Mouse (Mus musculus) mouse trophoblast stem cell (cell line): ENCODE data around the gene Gfi1b.

Experiments used
- in situ Hi-C, 2 experiments: fragments of 300-500 bp; cut with MseI, MboI; formaldehyde crosslinking; loops; 2 replicates in 1 of 2; 3 replicates in 1 of 2; pipeline ENCODE4 v1.15.1; 2025

Gene Gfi1b

DNA sequence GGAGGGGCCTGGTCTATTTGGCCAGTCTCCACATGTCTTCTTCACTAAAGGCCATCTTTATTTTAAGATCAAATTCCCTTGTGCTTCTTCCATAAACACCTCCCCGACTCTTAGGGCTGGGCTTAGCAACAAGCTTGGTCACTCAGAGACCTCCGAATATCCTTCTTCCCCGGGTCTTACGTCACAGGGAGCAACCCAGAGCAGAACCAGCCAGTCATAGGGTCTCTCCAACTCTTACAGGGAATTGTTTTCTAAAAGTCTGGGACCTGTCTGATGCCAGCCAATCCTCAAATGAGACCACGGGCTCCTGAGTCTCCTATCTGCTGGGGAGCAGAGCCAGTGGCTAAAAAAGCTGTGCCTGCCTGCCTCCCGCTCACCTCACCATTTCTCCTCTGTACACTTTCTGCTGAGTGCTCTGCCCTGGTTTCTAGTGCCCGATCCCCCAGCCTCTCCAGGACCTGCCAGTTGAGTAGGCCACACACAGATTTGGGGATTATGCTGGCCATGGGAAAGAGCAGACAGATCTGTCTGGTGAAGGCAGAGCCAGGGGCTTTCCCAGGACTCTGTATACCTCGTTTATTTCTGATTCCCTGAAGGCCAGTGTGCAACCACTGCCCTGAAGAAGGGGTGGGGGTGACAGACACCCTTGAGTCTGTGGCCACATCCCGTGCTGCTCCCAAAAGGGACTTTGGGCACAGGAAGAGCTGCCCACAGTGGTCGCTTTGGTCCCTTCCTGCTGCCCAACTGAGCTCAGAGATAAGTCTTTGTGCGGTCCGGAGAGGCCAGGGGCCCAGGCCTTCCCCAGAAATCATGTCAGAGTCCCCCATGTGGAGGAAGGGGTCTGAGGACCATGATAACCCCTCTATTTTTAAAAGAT is 22.9 kb downstream of the Gfi1b start:
- in situ Hi-C loops = no loop called here

DNA sequence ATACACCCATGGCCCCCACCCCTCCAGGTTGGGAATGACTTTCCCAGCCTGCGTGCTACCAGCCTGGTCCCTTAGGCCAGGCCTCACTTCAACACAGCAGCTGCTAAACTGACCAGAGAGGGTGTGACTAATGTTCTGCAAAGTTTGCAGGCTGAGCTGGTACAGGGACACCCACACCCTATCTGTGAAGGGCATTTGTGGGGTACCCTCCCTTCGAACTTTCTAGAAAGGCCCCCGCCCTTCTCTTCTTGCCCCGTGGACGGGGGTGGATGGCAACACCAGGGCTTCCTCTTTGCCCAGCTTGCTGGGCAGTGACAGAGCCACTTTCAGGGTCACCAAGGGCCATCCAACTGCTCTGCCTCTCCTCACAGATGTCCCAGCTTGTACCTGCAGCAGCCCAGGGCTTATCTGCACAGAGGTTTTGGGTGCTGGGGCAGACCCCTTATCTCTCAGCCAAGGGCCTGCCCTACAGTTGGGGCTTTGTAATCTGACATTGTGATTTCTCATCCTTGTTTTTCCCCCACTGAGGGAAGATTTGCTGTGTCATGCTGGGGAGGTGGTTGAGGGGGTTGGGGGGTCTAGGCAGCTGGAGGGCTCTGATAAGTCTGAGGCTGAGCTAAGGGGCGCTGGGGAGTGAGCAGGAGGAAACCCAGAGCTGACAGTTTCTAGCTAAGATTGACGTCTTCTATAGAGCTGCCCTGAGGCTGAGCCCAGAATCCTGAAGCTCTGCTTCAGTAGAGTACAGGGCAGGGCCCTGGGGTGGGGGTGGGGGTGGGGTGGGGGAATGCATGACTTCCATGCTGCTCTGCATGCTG is 23.8 kb downstream of the Gfi1b start:
- in situ Hi-C loops = no loop called here

DNA sequence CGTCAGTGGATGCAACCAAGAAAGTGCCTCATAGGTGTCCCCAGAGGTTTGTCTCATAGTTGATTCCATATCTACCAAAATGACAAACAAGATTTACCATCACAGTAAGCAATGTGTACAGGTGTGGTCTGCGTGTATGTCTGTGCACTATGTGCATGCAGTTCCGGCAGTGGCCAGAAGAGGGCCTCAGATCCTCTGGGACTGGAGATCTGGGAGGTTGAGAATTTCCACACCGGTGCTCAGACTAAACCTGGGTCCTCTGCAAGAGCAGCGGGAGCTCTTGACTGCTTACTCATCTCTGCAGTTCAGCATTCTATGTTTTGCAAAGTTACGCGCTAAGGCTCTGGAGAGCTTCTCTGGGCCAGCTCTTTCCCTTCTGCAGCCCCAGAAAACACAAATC is 24.8 kb downstream of the Gfi1b start:
- in situ Hi-C loops = no loop called here

DNA sequence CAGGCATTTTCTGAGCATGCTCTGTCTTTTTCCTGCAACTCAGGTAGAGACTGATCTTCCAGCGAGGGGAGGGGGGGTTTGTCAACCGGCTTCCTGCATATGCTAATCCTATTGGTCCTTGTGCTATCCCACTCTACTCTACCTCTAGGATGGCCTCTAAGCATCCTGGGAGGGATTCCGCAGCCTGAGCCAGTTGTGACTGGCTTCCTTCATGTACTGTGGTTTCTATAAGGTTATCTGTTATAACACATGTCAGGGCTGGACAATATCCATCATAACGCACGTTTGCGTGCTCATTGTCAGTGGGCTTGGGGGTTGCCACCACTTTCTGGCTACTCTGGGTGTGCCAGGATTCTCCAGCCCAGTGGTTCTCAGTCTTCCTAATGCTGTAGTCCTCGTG is 25.8 kb downstream of the Gfi1b start:
- in situ Hi-C loops = no loop called here

DNA sequence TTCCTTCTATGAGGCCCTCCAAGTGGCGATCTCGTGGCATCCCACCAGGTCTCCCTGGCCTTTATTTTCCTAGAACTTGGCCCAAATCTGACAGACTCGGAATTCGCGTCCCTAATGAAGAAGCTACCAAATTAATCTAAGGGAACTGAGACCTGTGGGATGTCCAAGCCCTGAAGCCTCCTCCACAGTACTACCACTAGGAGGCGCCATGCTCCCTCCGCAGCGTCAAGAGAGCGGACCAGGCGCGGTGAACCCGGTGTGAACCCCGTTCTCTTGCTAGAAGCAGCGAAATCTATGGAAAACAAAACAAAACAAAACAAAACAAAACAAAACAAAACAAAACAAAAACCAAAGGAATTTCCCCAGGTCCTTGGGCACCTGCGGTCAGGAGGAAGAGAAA is 29.0 kb downstream of the Gfi1b start:
- in situ Hi-C loops = loop anchor here in 1 of 2 experiments (5.0 kb wide), 1 partner anchor 34 kb away; no protein-coding TSS in a partner anchor

- in situ Hi-C loops = loop anchor here in 1 of 2 experiments (5.0 kb wide), 1 partner anchor 36 kb away; no protein-coding TSS in a partner anchor
Measured at GRCm38 (mm10) chr2:28591479-28591878, 30.3 kb downstream of the Gfi1b start.

DNA sequence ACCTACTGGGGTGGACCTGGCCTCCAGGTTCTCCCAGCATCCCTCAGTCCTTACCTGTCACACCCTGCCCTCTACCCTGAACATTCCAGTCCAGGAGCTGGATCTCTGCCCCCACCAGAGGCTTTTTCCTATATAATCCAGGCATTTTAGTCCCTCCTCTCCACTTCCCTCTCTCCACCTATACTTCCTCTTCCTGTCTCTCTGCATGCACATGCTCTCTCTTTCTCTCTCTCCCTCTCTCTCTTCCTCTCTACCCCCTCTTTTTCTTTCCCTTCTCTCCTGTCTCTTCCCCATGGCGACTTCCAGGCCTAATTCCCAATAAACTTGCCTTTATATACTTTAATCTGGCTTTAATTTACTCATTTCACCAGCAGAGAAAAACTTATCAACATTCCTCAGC is 33.2 kb downstream of the Gfi1b start:
- in situ Hi-C loops = no loop called here

DNA sequence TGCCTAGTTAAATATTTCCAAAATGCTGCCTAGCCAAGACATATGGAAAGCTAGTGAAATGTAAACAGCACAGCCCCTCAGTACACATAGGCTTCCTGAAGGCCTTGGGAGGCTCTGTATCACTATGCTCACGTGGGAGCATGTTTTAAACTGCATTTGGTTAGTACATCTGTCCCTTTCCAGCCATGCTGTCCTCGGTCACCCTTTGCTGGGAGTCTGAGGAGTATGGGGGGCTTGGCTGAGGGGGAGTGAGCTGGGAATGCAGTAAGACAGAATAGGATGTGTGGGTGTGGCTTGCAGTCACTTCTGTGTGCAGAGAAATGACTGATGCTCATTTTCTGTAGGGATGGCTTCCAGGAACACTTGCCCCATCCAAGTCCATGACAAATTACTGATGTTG is 36.1 kb downstream of the Gfi1b start:
- in situ Hi-C loops = no loop called here

GRCm38 (mm10) chr2:28585043-28585571 is 36.7 kb downstream of the Gfi1b start:
- in situ Hi-C loops = no loop called here

GRCm38 (mm10) chr2:28583651-28584050 is 38.1 kb downstream of the Gfi1b start, which contains the start of gene Gtf3c5:
TSS of gene Gtf3c5 (minus strand) at chr2:28583751.
- in situ Hi-C loops = no loop called here

DNA sequence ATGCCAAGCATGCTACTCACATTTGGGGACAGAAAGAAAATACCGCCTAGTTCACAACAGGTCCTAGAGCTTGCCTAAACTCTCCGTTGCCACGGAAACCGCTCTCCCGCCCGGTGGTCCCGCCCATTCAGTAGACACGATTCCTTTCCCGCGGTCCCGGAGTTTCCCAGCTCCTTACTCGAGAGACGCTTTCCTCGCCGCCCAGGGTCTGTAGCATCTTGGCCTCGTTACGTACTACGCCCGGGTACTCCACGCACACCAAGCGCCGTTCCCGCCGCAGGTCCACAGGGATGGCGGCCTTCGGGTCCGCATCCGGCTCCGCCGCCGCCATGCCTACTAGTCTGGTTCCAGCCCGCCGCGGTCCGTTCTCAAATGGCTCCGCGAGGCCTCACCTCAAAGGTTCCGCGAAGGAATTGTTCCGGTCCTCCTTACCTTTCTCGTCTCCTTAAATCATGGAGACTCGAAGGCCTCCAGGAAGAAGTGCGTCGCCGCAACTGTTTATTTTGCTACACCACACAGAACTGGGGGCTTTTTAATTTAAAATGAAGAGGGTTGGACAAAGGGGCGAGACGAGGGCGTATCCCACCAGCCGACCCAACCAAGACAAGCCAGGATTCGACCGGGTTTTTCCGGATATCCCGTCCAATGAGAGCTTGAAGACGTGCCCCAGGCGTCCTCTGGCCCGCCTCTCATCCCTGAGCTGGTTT is 39.0 kb downstream of the Gfi1b start:
- in situ Hi-C loops = no loop called here

DNA sequence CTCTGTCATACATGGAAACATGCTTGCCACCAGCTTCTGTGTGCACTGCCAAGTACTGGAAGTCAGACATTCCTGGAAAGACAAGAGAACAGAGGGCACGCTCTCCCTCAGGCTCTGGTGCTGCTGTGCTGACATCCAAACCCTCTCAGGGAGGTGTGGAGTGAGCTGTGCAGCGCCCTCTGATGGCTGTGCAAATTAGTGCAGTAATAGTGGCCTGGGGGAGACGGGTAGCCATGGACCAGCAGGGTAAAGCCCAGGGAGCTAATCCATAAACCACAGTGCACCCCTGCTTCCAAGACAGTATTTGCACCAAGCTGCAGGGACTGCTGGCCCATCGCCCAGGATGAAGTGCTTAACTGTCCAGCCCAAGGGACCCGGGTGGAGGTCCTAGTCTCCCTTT is 43.8 kb downstream of the Gfi1b start:
- in situ Hi-C loops = no loop called here

DNA sequence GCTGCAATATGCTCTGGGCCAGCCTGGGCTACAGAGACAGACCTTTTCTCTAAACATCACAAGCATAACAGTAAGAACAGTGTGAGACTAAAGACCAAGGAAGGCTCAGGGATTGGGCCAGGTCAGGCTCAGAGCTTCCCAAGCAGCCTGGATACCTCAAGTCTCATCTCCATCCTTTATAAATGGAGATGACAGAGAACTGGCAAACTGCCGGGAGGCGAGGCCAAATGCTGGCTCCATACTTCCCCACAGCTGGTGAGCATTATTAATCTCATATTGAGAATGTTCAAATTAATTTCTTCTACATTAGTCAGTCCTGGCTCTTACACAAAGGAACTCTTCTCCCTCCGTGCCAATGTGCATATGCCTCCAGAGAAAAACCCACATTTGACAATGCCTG is 45.0 kb downstream of the Gfi1b start:
- in situ Hi-C loops = no loop called here

DNA sequence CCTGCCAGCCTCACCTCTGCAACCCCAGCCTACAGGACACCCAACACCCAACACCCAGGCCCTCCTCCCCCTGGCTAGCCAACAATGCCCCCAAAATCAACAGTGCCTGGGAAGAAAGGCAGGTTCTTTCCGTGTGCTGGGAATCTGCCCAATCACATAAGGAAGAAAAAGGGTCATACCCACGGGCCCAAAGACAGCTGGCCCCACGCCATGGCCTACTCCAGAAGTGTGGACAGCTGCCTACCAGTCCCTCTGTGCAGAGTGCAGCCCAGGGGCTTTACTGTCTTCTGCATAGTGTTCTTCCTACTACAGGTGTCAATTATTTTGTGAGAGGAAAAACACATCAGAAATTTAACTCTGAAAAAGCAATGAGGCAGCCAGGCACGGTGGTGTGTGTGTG is 46.4 kb downstream of the Gfi1b start:
- in situ Hi-C loops = no loop called here

DNA sequence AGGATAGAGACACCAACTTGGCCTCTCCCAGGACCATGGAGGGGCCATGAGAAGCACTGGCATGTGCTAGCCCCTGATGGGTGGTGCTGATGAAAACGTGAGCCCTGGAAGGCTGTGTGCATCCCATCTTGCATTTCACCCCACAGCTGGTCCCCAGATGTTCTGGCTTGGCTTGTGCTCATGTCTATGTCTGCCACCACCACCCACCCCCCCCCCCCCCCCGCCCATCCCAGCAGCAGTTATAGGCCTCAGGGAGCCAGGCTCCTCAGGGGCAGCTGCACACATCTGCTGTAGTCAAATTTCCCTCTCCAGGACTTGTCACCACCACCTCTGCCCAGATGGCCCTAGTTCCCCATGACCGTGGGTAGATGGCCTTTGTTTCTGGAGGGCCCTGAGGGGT is 51.9 kb downstream of the Gfi1b start:
- in situ Hi-C loops = no loop called here

- in situ Hi-C loops = no loop called here
Measured at GRCm38 (mm10) chr2:28566545-28566944, 55.2 kb downstream of the Gfi1b start.

GRCm38 (mm10) chr2:28564380-28564779 is 57.4 kb downstream of the Gfi1b start:
- in situ Hi-C loops = no loop called here

DNA sequence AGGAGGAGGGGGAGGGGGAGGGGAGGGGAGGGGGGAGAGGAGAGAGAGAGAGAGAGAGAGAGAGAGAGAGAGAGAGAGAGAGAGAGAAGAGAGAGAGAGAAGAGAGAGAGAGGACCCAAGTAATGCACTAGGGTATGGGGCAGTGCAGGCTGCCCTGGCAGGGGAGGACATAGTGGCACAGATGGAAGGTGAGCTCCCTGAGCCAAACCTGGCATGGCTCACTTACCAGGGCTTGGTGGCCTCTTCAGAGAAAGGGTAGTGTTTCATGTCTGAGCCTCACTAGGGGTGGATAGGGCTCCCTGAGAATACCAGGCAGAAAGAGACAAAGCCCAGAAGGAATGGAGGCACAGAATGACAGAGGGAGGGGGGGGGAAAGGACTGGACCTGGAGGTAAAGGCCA is 58.0 kb downstream of the Gfi1b start:
- in situ Hi-C loops = no loop called here

DNA sequence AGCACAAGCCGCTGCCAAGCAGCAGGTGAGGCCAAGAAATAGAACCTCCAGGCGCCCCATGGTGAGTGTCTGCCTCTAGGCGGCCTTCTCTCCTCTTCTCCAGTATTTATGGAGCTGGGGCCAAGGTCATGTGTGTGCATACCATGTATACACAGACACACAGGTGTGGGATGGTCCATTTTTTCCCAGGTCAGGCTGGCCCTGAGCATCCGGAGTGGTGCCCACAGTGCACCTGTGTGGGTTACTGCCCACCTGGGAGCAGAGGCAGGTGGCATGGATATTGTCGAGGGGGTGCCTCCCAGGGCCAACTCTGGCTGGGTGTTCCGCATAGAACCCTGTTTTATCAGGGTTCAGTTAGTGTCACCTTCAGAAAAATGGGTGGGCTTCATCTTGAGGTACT is 58.5 kb downstream of the Gfi1b start, which contains the start of gene Cel:
Gene Cel, minus strand, starts transcription at position 101 of the 400 bp plus-strand sequence.
- in situ Hi-C loops = no loop called here
